Mouse (Mus musculus) heart, adult 9 months (tissue): Measurements from ENCODE around the gene Tpcn1.
A peak's percentile ranks its signal among the peaks of the same experiment; 100 is the strongest.
"Not testable (repeated sequence)": the region's sequence is repeated elsewhere in the genome, so short reads cannot be mapped to it uniquely, and the experiment has no call there.

Experiments
- DNase-seq, 2 experiments: peaks; one replicate each; pipeline ENCODE4 v3.0.0; 2022; ENCODE audit warnings: low spot score in 2 of 2

The Tpcn1 gene

DNA sequence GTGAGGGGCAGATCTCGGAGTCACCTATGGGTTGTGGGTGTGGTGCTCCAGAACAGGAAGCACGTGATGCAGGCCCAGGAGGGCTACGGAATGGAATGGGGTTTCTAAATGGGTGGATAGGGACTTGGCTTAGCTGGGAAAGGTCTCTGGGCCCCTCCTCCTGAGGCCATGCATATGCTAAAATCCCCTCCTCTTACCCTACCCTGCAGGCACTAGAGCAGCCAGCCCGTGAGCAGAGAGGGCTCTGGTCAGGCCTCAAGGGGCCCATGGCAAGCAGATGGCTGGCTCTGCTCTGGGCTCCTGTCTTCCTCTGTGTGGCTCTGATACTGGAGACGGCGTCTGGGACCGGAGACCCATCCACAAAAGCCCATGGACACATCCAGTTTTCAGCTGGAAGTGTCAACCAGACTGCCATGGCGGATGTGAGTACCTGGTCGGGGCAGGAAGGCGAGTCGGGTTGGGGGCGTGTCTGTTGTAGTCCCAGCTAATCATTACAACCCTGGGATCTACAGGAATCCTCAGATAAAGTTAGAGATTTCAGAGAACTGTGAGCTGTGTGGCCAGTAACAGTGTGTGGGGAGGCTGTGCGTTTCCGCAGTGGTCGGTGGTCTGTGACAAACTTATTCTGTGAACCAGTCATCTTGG is 75.4 kb downstream of the Tpcn1 start:
- peak in 1 of 2 experiments; percentile 19 for DNase-seq

- peak; percentile 54 to 61 for DNase-seq
These were observed 76.7 kb downstream of the Tpcn1 start for GRCm38 (mm10) chr5:120511643-120512220.

- DNase-seq = peak; percentile 95 to 97
These were observed 77.4 kb downstream of the Tpcn1 start, which contains the start of gene Slc8b1 for GRCm38 (mm10) chr5:120510982-120511642. Slc8b1 (plus strand) TSS chr5:120511168.

- no peak for DNase-seq
These were observed 81.2 kb downstream of the Tpcn1 start for GRCm38 (mm10) chr5:120507311-120507710.

DNA sequence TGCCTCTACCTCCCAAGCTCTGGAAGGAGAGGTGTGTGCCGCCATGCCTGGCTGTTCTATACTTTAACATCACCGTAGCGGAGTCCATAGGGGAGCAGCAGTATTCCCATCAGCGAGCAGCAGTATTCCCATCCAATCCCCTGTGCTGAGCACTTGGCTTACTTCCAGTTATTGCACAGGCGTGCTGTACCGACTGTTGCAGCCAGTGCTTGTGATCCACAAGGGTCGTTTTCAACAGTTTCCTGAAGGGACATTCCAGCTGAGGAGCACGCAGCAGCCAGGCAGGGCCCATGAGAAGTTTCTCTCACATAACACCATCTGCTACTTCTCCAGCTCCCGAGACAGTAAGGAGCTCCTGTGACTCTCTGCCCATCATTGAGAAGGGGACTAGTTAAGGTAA is 82.0 kb downstream of the Tpcn1 start:
- DNase-seq = no peak

- no peak for DNase-seq
These were observed 82.7 kb downstream of the Tpcn1 start for GRCm38 (mm10) chr5:120505781-120506180.

GRCm38 (mm10) chr5:120505368-120505767 is 83.1 kb downstream of the Tpcn1 start:
- peak; percentile 77 to 87 for DNase-seq

GRCm38 (mm10) chr5:120503144-120503795 is 85.2 kb downstream of the Tpcn1 start, which contains the start of gene Plbd2:
Plbd2 (minus strand) TSS chr5:120503625.
- peak; percentile 63 to 69 for DNase-seq

DNA sequence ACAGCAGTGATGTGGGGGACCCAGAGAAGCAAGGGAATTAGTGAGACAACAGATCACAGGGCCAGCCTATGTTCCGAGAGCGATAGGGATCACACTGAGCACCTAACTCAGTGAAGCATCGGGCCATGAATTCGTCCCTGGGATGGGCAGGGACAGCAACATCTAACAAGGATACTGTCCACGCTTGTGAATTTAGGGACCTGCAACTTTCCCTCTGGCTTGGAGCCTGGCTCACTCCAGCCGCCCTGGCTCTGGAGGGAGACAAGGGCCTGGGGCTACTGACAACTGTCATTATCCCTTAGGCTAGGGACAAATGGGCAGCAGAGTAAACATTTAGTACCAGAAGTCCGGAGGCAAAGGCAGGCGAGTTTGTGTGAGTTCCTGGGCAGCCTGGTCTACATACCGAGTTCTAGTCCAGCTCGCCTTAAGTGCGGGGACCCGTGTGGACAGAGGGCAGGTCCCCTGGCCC is 85.8 kb downstream of the Tpcn1 start:
- DNase-seq = no peak

DNA sequence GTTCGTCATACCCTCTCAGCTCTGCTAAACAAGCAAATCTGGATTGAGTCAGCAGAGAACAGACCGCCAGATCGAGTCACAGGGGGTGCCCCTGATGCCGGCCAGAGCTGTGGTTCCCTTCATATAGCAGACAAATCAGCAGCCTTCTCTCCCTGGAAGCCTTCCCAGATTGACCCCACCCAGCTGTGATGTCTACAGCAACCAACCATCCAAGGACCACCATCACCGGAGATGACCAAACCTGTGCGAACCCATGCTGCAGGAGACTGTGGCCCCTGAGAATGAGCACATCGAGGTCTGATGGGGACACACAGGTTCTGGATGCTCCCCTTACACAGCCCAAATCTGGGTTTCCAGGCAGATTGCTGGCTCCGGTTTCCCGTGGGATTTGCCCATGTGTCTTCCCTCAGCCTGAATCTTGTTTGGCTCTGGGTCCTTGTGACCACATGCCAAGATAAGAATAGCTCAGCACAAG is 86.3 kb downstream of the Tpcn1 start:
- DNase-seq = peak in 1 of 2 experiments; percentile 12

- not testable (repeated sequence) for DNase-seq
These were observed 87.9 kb downstream of the Tpcn1 start for GRCm38 (mm10) chr5:120500609-120501008.

DNA sequence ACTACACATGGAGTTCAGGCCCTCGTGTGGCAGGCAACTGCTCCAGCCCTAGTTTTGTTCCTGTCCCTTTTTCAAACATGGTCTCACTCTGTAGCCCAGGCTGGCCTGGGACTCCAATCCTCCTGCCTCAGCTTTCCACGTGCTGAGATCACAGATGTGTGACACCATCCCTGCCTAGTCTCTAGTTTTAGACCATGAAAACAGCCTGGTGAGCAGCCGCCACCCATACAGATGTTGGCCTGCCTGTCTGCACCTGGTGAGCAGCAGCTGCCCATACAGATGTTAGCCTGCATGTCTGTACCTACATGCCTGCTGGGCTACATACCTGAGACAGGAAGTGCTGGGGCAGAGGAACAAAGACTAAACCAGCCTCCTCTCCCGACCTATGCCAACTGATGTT is 89.3 kb downstream of the Tpcn1 start:
- DNase-seq = no peak

DNA sequence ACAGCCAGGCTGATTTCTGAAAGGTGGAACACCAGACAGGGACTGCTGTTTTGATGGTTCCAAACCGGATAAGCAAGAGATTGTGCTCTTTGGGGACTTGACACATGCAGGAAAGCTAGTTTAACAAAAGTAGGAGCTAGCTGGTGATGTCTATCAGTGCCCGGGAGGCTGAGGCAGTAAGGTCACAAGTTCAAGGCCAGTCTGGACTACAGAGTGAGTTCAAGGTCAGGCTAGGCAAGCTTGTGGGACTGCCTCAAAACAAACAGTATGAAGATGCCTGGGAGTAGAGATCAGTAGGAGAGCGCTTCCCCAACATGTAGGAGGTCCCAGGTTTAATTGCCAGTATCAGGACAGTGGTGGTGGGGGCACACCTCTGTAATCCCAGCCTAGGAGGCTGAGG is 91.4 kb downstream of the Tpcn1 start:
- no peak for DNase-seq

DNA sequence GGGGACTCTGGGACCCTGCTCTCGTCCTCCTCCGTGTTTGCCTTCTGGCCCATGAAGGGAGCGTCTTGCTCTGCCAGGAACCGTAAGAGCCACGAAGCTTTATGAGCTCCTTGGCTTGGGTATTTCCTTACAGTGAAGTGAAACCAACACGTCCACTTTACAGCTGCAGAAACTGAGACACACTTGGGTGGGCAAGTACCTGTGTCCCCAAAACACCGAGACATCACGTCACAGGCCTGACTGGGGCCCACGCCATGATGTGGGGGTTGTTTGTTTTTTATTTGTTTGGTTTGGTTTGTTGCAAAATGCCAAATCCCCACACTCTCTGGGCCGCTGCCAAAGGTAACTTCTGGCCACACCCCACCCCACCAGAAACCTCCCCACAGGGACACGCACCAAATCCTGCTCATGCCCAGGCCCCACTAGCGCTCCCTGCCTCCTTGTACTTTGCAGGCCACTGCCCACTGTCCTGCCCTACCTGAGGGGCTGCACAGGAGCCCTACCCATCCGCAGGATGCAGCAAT is 92.7 kb downstream of the Tpcn1 start:
- DNase-seq = no peak

GRCm38 (mm10) chr5:120495064-120495702 is 93.3 kb downstream of the Tpcn1 start:
- peak; percentile 33 to 59 for DNase-seq

DNA sequence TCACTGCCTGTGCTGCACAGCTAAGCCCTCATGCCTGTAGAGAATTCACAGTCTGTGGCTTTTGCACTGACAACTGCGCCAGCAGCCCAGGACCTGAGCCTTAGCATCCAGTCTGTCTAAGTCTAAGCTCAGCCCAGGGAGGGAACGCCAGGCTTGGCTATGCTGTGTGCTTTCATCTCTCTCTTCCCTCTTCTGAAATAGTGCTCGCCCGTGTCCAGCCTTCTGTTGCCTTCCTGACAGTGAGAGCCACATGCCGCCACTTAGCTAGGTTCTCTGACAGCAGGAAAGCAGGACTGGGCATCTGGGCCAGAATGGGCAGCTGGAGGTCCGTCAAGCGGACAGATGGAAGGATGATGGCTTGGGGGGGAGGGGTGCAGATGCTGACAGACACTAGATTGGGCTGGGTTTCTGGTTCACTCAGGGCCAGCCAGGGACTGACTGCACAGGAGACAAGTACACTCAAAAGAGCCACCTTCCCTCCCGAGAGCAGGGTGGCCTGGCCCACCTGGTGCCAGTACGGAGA is 94.5 kb downstream of the Tpcn1 start:
- DNase-seq = no peak

DNA sequence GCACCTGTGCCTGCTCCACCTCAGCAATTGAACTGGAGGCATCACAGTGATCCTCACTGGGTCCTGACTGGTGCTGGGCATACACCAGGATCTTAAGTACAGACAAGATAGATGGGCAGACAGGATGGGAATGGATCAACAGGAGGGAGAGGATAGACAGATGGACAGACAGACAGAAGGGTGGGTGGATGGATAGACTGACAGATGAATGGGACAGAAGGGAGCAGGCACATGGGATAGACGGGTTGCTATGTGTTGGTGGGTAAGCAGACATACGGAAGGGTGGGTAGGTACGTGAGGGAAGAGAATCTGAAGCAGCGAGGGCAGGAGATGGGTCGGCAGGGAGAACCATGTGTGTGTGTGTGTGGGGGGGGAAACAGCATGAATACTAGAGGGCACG is 95.0 kb downstream of the Tpcn1 start:
- DNase-seq = no peak

GRCm38 (mm10) chr5:120492437-120492836 is 96.0 kb downstream of the Tpcn1 start:
- DNase-seq = no peak

GRCm38 (mm10) chr5:120490679-120491192 is 97.7 kb downstream of the Tpcn1 start:
- peak in 1 of 2 experiments; percentile 63 for DNase-seq

GRCm38 (mm10) chr5:120487844-120488243 is 100.6 kb downstream of the Tpcn1 start:
- DNase-seq = no peak
